Mouse (Mus musculus) left cerebral cortex, postnatal 4 days (tissue): ENCODE results near the gene Kcnk6. TPM values are rescaled to one million over a fixed set of nuclear protein-coding genes. Genes with fewer than 3 reads are reported as not detected.
A peak's percentile ranks its signal among the peaks of the same experiment; 100 is the strongest.
"Not testable (repeated sequence)": the region's sequence is repeated elsewhere in the genome, so short reads cannot be mapped to it uniquely, and the experiment has no call there.

Source experiments
- DNase-seq: peaks from one replicate; pipeline ENCODE4 v3.0.0-alpha.2; 2022
- intact Hi-C: fragments of 180-260 bp; cut with DNase I; formaldehyde crosslinking; loops from one replicate; pipeline ENCODE4 v1.15.1; 2025
- total RNA-seq, 2 experiments: library from RNA; stranded (reverse); gene quantifications; 2 replicates each; pipeline ENCODE4 v1.2.3; 2021

The Kcnk6 gene
- total RNA-seq, 2 experiments from 2014 or later: 1.1 TPM

GRCm38 (mm10) chr7:29211415-29212198 lies 20.7 kb downstream of the Kcnk6 start:
- intact Hi-C loops: no loop called here
- DNase-seq: peak; percentile 62

DNA sequence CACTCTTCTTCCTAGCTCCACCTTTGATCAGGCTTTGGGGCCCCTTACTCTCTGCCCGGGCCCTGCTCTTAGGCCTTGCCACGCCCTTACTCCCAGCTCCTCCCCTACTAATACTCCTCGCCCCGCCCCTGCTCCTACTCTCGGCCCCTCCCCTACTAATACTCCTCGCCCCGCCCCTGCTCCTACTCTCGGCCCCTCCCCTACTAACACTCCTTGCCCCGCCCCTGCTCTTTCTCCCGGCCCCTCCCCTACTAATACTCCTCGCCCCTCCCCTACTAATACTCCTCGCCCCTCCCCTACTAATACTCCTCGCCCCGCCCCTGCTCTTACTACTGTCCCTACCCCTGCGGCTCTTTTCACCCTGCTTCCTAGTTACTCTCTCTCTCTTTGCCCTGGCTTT lies 21.3 kb downstream of the Kcnk6 start:
- intact Hi-C loops: not testable (repeated sequence)
- peak; percentile 26 for DNase-seq

DNA sequence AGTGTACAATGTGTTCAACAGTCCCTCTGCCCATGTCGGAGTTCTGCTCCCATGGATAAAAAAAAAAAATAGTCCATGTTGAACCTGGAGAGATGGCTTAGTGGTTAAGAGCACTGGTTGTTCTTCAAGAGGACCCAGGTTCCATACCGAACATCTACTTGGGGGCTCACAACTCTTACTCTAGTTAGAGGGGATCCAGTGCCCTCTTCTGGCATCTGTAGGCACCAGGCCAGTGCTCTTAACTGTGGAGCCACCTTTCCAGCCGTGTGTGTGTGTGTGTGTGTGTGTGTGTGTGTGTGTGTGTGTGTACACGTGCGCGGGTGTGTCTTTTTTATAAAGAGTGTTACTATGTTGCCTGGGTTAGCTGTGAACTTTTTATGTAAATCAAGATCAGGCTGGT lies 29.7 kb downstream of the Kcnk6 start:
- DNase-seq: no peak
- intact Hi-C loops: no loop called here

DNA sequence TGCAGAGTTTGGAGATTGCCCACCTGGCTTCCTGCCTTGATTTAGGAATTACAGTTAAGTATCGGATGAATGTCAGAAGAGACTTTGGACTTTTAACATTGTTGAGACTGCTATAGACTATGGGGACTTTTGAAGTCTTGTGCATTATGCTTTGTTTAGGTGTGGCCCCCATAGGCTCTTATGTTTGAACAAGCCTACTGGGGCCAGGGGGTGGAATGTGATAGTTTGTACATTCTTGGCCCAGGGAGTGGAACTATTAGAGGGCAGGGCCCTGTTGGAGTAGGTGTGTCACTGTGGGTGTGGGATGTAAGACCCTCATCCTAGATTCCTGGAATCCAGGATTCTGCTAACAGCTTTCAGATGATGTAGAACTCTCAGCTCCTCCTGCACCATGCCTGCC lies 38.1 kb downstream of the Kcnk6 start:
- DNase-seq, intact Hi-C loops: not testable (repeated sequence)

GRCm38 (mm10) chr7:29181323-29181722 lies 51.0 kb downstream of the Kcnk6 start:
- DNase-seq, intact Hi-C loops: not testable (repeated sequence)

DNA sequence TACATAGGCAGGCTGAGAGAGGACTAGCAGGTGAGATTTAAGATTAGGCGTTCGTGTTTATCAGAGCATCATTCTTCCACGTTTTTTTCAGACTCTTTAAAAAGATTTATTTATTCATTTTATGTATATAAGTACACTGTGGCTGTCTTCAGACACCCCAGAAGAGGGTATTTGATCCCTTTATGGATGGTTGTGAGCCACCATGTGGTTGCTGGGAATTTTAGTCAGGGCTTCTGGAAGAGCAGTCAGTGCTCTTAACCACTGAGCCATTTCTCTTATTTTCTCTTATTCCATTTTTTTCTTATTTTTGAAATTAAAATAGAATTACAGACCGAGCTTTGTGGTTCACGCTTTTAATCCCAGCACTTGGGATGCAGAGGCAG lies 51.5 kb downstream of the Kcnk6 start:
- DNase-seq: no peak
- intact Hi-C loops: no loop called here

DNA sequence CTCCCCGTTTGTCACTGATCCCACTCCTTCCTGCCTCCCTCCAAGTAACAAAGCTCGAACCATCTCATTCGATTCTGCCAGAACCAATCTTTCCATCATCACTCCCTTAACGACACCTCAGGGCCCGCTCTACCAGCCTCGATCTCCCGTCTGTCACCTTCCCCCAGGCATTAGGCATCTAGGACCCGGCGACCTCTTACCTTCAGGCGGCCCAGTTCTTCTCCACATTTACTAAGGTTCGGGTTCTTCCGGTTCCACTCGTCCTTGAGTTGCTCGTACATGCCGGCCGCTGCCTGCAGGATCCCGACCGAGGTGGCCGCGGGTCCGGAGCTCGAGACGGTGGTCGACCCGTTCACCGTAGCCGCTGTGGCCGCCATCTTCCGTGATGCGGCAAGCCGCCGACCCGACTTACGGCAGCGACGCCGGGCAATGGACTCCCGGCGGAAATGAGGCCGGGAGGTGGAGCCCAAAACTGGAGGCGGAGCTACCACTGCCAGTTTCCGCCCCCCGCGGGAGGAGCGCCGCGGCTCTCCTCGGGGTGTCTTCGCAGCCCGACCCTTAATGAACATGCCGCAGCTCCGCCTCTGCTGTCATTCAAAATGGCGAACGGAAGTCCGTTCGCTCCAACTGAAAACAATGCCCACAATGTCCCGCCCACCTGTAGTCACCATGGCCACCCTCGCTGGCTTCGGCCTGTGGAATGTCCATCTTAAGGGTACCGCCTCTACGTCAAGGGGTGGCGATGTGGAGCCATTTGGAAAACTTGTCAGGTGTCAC lies 52.0 kb downstream of the Kcnk6 start, which contains the start of gene Psmd8:
Gene Psmd8, minus strand, starts transcription at position 625 of the 777 bp plus-strand sequence.
- peak; percentile 98 for DNase-seq
- intact Hi-C loops: no loop called here

GRCm38 (mm10) chr7:29179323-29179722 lies 53.0 kb downstream of the Kcnk6 start:
- intact Hi-C loops: no loop called here
- no peak for DNase-seq

GRCm38 (mm10) chr7:29178106-29178505 lies 54.2 kb downstream of the Kcnk6 start:
- intact Hi-C loops: no loop called here
- no peak for DNase-seq

DNA sequence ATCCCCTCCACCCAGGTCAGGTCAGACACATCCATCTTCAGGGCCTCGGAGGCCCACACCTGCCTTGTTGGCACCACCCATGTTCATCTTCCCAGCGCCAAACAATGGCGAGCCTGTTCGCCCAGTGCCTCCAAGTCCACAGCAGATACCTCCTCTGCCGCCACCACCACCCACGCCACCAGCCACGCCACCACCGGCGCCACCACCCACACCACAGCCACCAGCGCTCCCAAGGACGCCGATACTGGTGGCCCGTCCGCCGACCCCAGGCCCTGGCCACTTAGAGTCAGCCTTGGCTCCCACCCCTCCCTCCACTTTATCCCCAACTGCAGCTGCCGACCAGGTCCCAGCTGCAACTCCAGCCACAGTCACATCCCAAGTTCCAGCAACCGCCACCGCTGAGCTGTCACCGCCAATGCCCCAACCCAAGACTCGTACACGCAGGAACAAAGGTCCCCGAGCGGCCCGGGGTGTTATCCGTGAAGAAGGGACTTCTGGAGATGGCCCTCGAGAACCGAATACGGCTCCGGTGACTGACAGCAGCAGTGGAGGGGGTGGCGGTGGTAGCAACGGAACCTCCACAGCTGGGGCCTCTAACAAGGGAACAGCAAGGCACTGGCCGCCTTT lies 59.8 kb downstream of the Kcnk6 start:
- DNase-seq: no peak
- intact Hi-C loops: loop anchor here (5.0 kb wide), 1 partner anchor 130 kb away; the partner anchor contains the start of gene Dpf1

Other genes with a start within 250 kb of the Kcnk6 start
- 10 to 100 TPM; 10.6 to 13.7 TPM for gene Ryr1, start 107.3 kb downstream of the Kcnk6 start, total RNA-seq
- 1 to 10 TPM; 1.6 to 1.7 TPM for gene Rasgrp4, start 97.7 kb downstream of the Kcnk6 start, total RNA-seq
- gene Fam98c, start 76.3 kb downstream of the Kcnk6 start, total RNA-seq: 10 to 100 TPM; 12.3 to 14.4 TPM
- 1 to 10 TPM in 1 of 2 experiments, under 1 TPM in 1; 0.58 to 1.1 TPM for gene Ggn, start 62.3 kb downstream of the Kcnk6 start, total RNA-seq
- 10 to 100 TPM; 29.4 to 32.3 TPM for gene Spred3, start 62.1 kb downstream of the Kcnk6 start, total RNA-seq
- 100 to 1,000 TPM; 162 to 164 TPM for gene Psmd8, start 51.8 kb downstream of the Kcnk6 start, total RNA-seq
- 1 to 10 TPM; 6.0 to 6.2 TPM for gene Catsperg1, start 18.5 kb downstream of the Kcnk6 start, total RNA-seq
- 10 to 100 TPM; 35.9 to 38.1 TPM for gene Yif1b, start 5.8 kb upstream of the Kcnk6 start, total RNA-seq
- gene 2200002D01Rik, start 16.0 kb upstream of the Kcnk6 start, total RNA-seq: under 1 TPM in 1 of 2 experiments, not detected in 1; 0.80 TPM
- gene Spint2, start 49.4 kb upstream of the Kcnk6 start, total RNA-seq: 10 to 100 TPM; 23.8 to 34.4 TPM
- 1 to 10 TPM; 1.5 to 1.9 TPM for gene Ppp1r14a, start 56.8 kb upstream of the Kcnk6 start, total RNA-seq
- gene Dpf1, start 71.4 kb upstream of the Kcnk6 start, total RNA-seq: 100 to 1,000 TPM; 222 to 228 TPM